Mouse (Mus musculus) monocyte, adult 5-6 weeks (primary cell): ENCODE results near the gene Tyw3. TPM values are rescaled to one million over a fixed set of nuclear protein-coding genes. Genes with fewer than 3 reads are reported as not detected.

Experiments used
- total RNA-seq: library from RNA; stranded (forward); fragments of 200-1000, 200-491, 200-594 nt; gene quantifications from 3 replicates; pipeline ENCODE4 v1.2.3, GENCODE M21; 2017

The Tyw3 gene
- total RNA-seq, 1 experiment from 2014 or later, result 0.86 TPM

Other genes with a start within 250 kb of the Tyw3 start
- gene Cryz, start 393 bp downstream of the Tyw3 start, total RNA-seq, result 0.67 to 3.1 TPM (median 1.8 TPM) in 3 replicates
- gene Erich3, start 66.8 kb upstream of the Tyw3 start, total RNA-seq, result not detected in 3 replicates